Mouse (Mus musculus): ENCODE data around the gene Fbxw28.
"Not testable (repeated sequence)": the region's sequence is repeated elsewhere in the genome, so short reads cannot be mapped to it uniquely, and the experiment has no call there.

Gene Fbxw28

DNA sequence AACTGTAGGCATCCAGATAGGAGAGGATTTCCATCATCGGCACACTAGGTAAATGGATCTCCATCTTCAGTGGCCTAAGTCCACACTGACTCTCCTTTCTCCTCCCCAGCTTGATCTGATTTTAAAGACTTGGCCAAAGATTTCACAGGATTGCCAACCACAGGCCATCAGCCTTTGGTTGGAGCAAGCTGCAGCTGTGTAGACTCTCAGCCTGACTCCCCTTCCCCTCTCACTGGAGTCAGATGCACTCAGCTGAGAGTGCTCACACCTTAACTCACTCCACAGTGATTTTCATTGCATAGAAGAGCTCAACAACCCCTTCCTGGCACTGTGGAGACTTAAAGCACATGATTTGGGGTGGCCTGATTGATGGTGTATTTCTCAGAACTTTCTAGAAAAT is at the start of gene Fbxw28:
Gene Fbxw28, minus strand, starts transcription at position 101 of the 400 bp plus-strand sequence.
- DNase-seq (ENCODE audit: low spot score) = not testable (repeated sequence)

DNA sequence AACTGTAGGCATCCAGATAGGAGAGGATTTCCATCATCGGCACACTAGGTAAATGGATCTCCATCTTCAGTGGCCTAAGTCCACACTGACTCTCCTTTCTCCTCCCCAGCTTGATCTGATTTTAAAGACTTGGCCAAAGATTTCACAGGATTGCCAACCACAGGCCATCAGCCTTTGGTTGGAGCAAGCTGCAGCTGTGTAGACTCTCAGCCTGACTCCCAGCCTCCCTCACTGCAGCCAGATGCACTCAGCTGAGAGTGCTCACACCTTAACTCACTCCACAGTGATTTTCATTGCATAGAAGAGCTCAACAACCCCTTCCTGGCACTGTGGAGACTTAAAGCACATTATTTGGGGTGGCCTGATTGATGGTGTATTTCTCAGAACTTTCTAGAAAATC is 51.9 kb downstream of the Fbxw28 start, which contains the start of gene Fbxw14:
Gene Fbxw14, minus strand, starts transcription at position 101 of the 400 bp plus-strand sequence.
- not testable (repeated sequence) for DNase-seq (ENCODE audit: low spot score)

All from layer of hippocampus, adult 9-10 months (tissue).